Mouse (Mus musculus) Muller cell, postnatal 12 days (primary cell): ENCODE results near the gene Ugt3a1.
"Not testable (repeated sequence)": the region's sequence is repeated elsewhere in the genome, so short reads cannot be mapped to it uniquely, and the experiment has no call there.

Experiments used
- DNase-seq: peaks from one replicate; pipeline ENCODE4 v3.0.0-alpha.2; 2015; ENCODE audit errors: inconsistent ontology term

Ugt3a1 gene

GRCm38 (mm10) chr15:9276838-9277295, at the start of gene Ugt3a1:
Ugt3a1 (plus strand) TSS chr15:9276888.
- no peak for DNase-seq

DNA sequence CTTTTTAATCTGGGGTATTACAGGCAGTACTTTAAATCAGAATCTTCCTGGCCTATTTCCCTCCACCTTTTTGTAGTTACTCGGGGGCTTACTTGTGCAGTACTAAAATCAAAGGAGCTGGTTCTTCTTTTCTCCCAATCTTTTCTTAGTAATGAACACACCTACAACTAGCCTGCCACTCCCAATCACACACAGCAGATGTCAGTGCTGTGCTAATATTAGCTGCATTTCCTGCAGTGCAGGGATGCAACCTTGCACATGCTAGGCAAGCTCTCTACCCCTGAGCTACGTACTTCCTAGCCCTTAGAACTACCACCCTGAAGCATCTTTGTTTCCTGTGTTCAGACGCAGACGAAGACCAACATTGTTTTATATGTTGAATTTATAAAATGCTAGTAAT, 45.8 kb upstream of the Ugt3a1 start:
- not testable (repeated sequence) for DNase-seq

GRCm38 (mm10) chr15:9246345-9246744, 30.3 kb upstream of the Ugt3a1 start:
- DNase-seq: no peak

GRCm38 (mm10) chr15:9252891-9253290, 23.8 kb upstream of the Ugt3a1 start:
- no peak for DNase-seq

DNA sequence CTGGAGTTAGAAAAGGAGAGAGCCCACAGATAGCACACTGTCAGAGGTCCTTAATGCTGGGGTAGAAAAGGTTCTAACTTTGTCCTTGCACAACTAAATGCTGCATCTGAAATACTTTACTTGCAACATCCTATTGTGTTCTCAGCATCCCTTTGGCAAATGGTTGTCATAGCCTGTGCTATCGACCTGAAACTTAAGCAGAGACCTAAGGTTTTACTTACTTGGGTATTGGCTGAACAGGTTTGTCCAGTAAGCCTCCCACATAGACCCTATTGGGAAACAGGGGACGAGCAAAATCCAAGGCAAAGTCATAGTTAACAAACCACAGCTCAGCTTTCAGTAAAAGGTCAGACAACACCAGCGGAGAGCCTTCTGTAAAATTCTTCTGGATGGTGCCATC, 16.1 kb upstream of the Ugt3a1 start:
- DNase-seq: no peak

- DNase-seq: peak; percentile 6
Measured at GRCm38 (mm10) chr15:9271876-9272275, 4.8 kb upstream of the Ugt3a1 start.

GRCm38 (mm10) chr15:9279026-9279425, 2.3 kb downstream of the Ugt3a1 start:
- DNase-seq: no peak

DNA sequence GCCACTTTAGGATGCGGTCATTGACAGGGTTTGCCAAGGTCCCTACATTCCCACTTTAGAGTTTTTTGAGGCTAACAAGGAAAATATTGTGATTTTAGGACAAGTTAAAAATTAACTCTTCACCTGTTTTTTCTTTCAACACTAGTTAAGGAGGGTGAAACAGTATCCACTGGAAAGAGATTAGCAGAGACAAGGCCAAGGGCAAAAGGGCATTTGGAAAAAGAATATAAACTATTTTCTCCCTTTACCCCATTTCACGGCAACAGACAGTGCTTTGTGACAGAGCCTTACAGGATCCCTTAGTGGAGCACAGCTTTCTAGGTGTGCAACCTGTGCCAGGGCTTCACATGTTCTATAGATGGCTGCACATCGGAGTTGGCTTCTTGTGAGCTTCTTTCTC, 2.9 kb downstream of the Ugt3a1 start:
- no peak for DNase-seq

- DNase-seq: no peak
Measured at GRCm38 (mm10) chr15:9283165-9283564, 6.5 kb downstream of the Ugt3a1 start.

GRCm38 (mm10) chr15:9289660-9290059, 13.0 kb downstream of the Ugt3a1 start:
- DNase-seq: no peak

GRCm38 (mm10) chr15:9305978-9306692, 29.4 kb downstream of the Ugt3a1 start:
- no peak for DNase-seq

DNA sequence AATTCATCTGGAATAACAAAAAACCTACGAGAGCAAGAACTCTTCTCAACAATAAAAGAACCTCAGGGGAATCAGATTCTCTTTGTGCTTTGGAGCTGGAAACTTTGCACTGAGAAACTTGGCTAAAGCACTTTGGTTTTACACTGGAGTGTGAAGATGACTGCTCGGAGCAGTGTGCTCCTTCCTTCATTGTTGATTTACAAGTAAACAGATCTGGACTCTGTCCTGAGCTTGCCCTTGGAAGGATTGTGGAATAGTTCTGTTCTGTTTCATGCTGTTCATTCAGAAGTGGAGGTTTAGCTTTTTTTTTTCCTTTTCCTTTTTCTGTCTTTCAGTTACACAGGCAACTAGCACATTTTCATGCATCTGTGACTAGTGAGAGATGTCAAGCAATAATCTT, 57.9 kb downstream of the Ugt3a1 start:
- DNase-seq: no peak

- no peak for DNase-seq
Measured at GRCm38 (mm10) chr15:9335341-9335740, 58.7 kb downstream of the Ugt3a1 start, which contains the start of gene Ugt3a2. Ugt3a2 (plus strand) TSS chr15:9335550.

DNA sequence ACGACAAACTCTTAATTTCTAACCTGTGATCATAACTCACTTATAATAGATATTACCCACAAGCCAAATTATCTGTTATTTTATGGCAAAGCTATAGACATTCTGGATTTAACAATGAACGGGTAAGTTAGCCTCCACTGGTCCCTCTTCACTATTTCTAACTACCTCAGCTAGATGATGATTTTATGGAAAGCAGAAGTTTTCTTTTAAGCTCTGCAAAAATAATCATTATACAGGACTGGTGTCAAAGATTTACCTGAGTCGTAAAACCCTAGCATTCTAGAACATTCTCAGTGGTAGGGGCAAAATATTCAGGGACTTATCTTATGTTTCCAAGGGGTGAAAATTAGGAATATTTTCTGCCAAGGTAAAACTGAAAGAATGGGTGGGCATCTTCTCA, 59.9 kb downstream of the Ugt3a1 start:
- DNase-seq: no peak

DNA sequence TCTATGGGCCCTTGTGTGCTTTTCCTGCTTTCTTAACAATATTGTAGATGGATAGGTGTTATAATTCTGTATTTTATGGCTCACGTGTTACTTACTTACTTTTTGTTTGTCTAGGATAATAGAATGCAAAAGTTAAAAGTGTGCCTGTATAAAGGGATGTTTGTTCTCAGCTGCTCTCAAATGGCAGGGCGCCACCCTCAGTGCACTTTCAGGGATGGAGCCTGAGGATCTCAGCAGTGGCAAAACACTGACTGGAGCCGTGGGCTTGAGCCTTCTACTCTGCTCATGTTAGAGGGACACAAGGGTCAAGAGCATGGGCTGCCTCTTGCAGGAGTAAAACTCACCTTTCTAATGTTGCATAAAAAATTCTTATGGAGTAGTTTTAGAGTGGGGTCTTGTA, 60.3 kb downstream of the Ugt3a1 start:
- DNase-seq: no peak

GRCm38 (mm10) chr15:9348739-9349138, 72.1 kb downstream of the Ugt3a1 start:
- no peak for DNase-seq

DNA sequence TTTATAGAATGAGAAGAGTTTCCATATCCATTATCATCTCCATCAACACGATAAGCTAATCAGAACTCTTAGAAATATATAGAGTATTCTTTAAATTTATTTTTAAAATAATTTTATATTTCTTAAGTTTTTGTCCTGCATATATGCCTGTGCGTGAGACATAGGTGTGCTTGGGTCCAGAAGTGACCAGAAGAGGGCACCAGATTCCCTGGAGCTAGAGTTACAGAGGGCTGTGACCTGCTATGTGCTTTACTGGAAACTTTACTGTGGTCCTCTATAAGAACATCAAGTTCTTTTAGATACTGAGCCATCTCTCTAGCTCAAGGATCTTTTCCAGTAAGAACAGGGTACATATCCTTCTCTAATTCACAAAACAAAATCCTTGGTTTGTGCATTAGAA, 86.1 kb downstream of the Ugt3a1 start:
- no peak for DNase-seq
